Mouse (Mus musculus) megakaryocyte progenitor cell, adult 5-6 weeks (primary cell): ENCODE results near the gene Wdr12. TPM values are rescaled to one million over a fixed set of nuclear protein-coding genes. Genes with fewer than 3 reads are reported as not detected.

ENCODE experiments used
- total RNA-seq, 2 experiments: library from RNA; stranded (forward) in 1 of 2; stranded (reverse) in 1 of 2; fragments of 157-497, 149-512 nt in 1 of 2; fragments of 200-1000 nt in 1 of 2; gene quantifications; 2 replicates each; pipeline versions ENCODE4 v1.2.3 to v1.2.4; 2015 to 2017

Wdr12 gene
- total RNA-seq, 2 experiments from 2014 or later, result 84.9 to 107 TPM

Other genes starting within 250 kb of the Wdr12 start
- 23.7 and 24.5 TPM in 2 replicates for gene Fam117b, start 185.6 kb downstream of the Wdr12 start, total RNA-seq (2015)
- gene Fam117b, start 185.6 kb downstream of the Wdr12 start, total RNA-seq (2017), result 21.2 and 24.4 TPM in 2 replicates
- gene Ica1l, start 55.5 kb downstream of the Wdr12 start, total RNA-seq (2015), result 0.24 and 1.2 TPM in 2 replicates
- 0.64 and 1.0 TPM in 2 replicates for gene Ica1l, start 55.5 kb downstream of the Wdr12 start, total RNA-seq (2017)
- gene Carf, start 398 bp downstream of the Wdr12 start, total RNA-seq (2015), result 11.4 and 13.2 TPM in 2 replicates
- 5.4 and 9.9 TPM in 2 replicates for gene Carf, start 398 bp downstream of the Wdr12 start, total RNA-seq (2017)
- 8.4 and 12.9 TPM in 2 replicates for gene Nbeal1, start 82.0 kb upstream of the Wdr12 start, total RNA-seq (2015)
- 5.2 and 13.5 TPM in 2 replicates for gene Nbeal1, start 82.0 kb upstream of the Wdr12 start, total RNA-seq (2017)
- 17.8 and 21.7 TPM in 2 replicates for gene Cyp20a1, start 244.7 kb upstream of the Wdr12 start, total RNA-seq (2015)
- 24.6 and 29.3 TPM in 2 replicates for gene Cyp20a1, start 244.7 kb upstream of the Wdr12 start, total RNA-seq (2017)